Mouse (Mus musculus) embryonic facial prominence, embryonic 12.5 days (tissue): ENCODE results near the gene Creld1. TPM values are rescaled to one million over a fixed set of nuclear protein-coding genes. Genes with fewer than 3 reads are reported as not detected.

Source experiments
- ATAC-seq: fragments of 200-750 bp; cut with Nextera tagmentation; 2 replicates; pipeline ENCODE4 v1.8.0; 2017; ENCODE audit not compliant: insufficient number of reproducible peaks, insufficient read depth, low FRiP score, low TSS enrichment
- H3K27ac ChIP-seq: fragments of 300-500 bp; sonication (generic); 2 replicates; pipeline ENCODE4 v1.5.1; 2016; ENCODE audit warnings: mild to moderate bottlenecking
- H3K27me3 ChIP-seq: fragments of 300-500 bp; sonication (generic); 2 replicates; pipeline ENCODE4 v1.6.1; 2016; ENCODE audit warnings: mild to moderate bottlenecking, moderate library complexity
- H3K36me3 ChIP-seq: fragments of 300-500 bp; sonication (generic); 2 replicates; pipeline ENCODE4 v1.6.1; 2016; ENCODE audit warnings: mild to moderate bottlenecking
- H3K4me1 ChIP-seq: fragments of 300-500 bp; sonication (generic); 2 replicates; pipeline ENCODE4 v1.6.1; 2016
- H3K4me2 ChIP-seq: fragments of 300-500 bp; sonication (generic); replicated peaks from 2 replicates; pipeline ENCODE4 v1.6.1; 2016; ENCODE audit warnings: mild to moderate bottlenecking, moderate library complexity
- H3K4me3 ChIP-seq: fragments of 300-500 bp; sonication (generic); 2 replicates; pipeline ENCODE4 v1.5.1; 2016; ENCODE audit warnings: mild to moderate bottlenecking
- H3K9ac ChIP-seq: fragments of 300-500 bp; sonication (generic); 2 replicates; pipeline ENCODE4 v1.6.1; 2016; ENCODE audit warnings: mild to moderate bottlenecking, moderate library complexity
- H3K9me3 ChIP-seq: fragments of 300-500 bp; sonication (generic); 2 replicates; pipeline ENCODE4 v1.6.1; 2016; ENCODE audit warnings: mild to moderate bottlenecking, moderate library complexity
- WGBS: fragments of 180-500 bp; shearing (Covaris S2); methylation state at CpG from one replicate; pipeline ENCODE4 v1.1.7; 2016; 5-methylcytosine and 5-hydroxymethylcytosine counted together
- polyA plus RNA-seq: library from polyadenylated mRNA; unstranded; fragments of >200 nt; fragmentation: Nextera tagmentation; extraction: Ambion mirVana; gene quantifications from 2 replicates; pipeline ENCODE4 v1.2.1, GENCODE M21; 2016

Creld1 gene
- polyA plus RNA-seq, 1 experiment from 2014 or later = 20.1 TPM

- 87% methylated on average over 8 of the region's 8 CpGs for WGBS
- Histone ChIP-seq H3K4me3 (no peak overlapping the region), H3K4me2 (no peak overlapping the region), H3K27me3 (no peaks in the 10 kb centered on the region), H3K27ac (no peak overlapping the region), H3K36me3 (peaks cover 31% of the 10 kb centered on the region), H3K9ac (no peak overlapping the region), H3K4me1 (peaks cover 6% of the 10 kb centered on the region; the same call in 1 of the 2 replicates), H3K9me3 (no peaks in the 10 kb centered on the region)
- ATAC-seq = no peak
These were observed 38.7 kb upstream of the Creld1 start for GRCm38 (mm10) chr6:113444207-113444965.

GRCm38 (mm10) chr6:113447639-113448038 lies 35.5 kb upstream of the Creld1 start:
- no peak overlapping the region for H3K4me3 ChIP-seq
- no peaks in the 10 kb centered on the region for H3K9me3 ChIP-seq
- ATAC-seq = no peak
- H3K36me3 ChIP-seq = peaks cover 31% of the 10 kb centered on the region
- H3K9ac ChIP-seq = no peak overlapping the region
- 92% methylated on average over 4 of the region's 4 CpGs for WGBS
- H3K4me1 ChIP-seq = peaks cover 6% of the 10 kb centered on the region; the same call in 1 of the 2 replicates
- no peak overlapping the region for H3K4me2 ChIP-seq
- no peak overlapping the region for H3K27ac ChIP-seq
- no peaks in the 10 kb centered on the region for H3K27me3 ChIP-seq

GRCm38 (mm10) chr6:113451839-113452238 lies 31.3 kb upstream of the Creld1 start:
- no peak for ATAC-seq
- Histone ChIP-seq H3K9me3 (no peaks in the 10 kb centered on the region), H3K27ac (no peak overlapping the region), H3K36me3 (peaks cover 24% of the 10 kb centered on the region), H3K4me3 (no peak overlapping the region), H3K9ac (no peak overlapping the region), H3K4me1 (no peaks in the 10 kb centered on the region), H3K4me2 (no peak overlapping the region), H3K27me3 (no peaks in the 10 kb centered on the region)
- 76% methylated on average over 2 of the region's 2 CpGs for WGBS

- WGBS = 75% methylated on average over 5 of the region's 5 CpGs
- no peaks in the 10 kb centered on the region for H3K9me3 ChIP-seq
- no peaks in the 10 kb centered on the region for H3K4me1 ChIP-seq
- H3K4me2 ChIP-seq = no peak overlapping the region
- H3K36me3 ChIP-seq = no peaks in the 10 kb centered on the region
- no peaks in the 10 kb centered on the region for H3K27me3 ChIP-seq
- no peak overlapping the region for H3K27ac ChIP-seq
- no peak overlapping the region for H3K9ac ChIP-seq
- ATAC-seq = no peak
- H3K4me3 ChIP-seq = no peak overlapping the region
These were observed 28.1 kb upstream of the Creld1 start for GRCm38 (mm10) chr6:113455007-113455406.

GRCm38 (mm10) chr6:113457952-113458534 lies 25.1 kb upstream of the Creld1 start, which contains the start of gene Il17re:
Il17re (plus strand) TSS chr6:113458484.
- Histone ChIP-seq H3K36me3 (no peaks in the 10 kb centered on the region), H3K4me1 (no peaks in the 10 kb centered on the region), H3K27ac (no peak within 1 kb of the TSS), H3K9ac (no peak within 1 kb of the TSS), H3K4me2 (no peak within 1 kb of the TSS), H3K4me3 (peak within 1 kb of the TSS; percentile 6; the same call in 1 of the 2 replicates), H3K27me3 (no peaks in the 10 kb centered on the region), H3K9me3 (no peaks in the 10 kb centered on the region)
- ATAC-seq = no peak
- 51% methylated on average over 10 of the region's 10 CpGs for WGBS

GRCm38 (mm10) chr6:113458635-113459034 lies 24.5 kb upstream of the Creld1 start:
- ATAC-seq = 0 out of 2 replicates have a peak, but pooled peaks have one; percentile 64
- Histone ChIP-seq H3K36me3 (no peaks in the 10 kb centered on the region), H3K9ac (no peak overlapping the region), H3K4me1 (no peaks in the 10 kb centered on the region), H3K27ac (no peak overlapping the region), H3K4me2 (no peak overlapping the region), H3K9me3 (no peaks in the 10 kb centered on the region), H3K27me3 (no peaks in the 10 kb centered on the region), H3K4me3 (peak overlapping the region; percentile 6; the same call in 1 of the 2 replicates)
- 65% methylated on average over 10 of the region's 10 CpGs for WGBS

GRCm38 (mm10) chr6:113464040-113464439 lies 19.1 kb upstream of the Creld1 start:
- Histone ChIP-seq H3K4me1 (peaks cover under 1% of the 10 kb centered on the region; the same call in 1 of the 2 replicates), H3K27me3 (peaks cover 3% of the 10 kb centered on the region; the same call in 1 of the 2 replicates), H3K4me2 (no peak overlapping the region), H3K9me3 (no peaks in the 10 kb centered on the region), H3K9ac (no peak overlapping the region), H3K4me3 (no peak overlapping the region), H3K27ac (no peak overlapping the region), H3K36me3 (no peaks in the 10 kb centered on the region)
- WGBS = 67% methylated on average over 7 of the region's 7 CpGs
- ATAC-seq = no peak

- Histone ChIP-seq H3K4me1 (peaks cover 10% of the 10 kb centered on the region), H3K4me3 (no peak overlapping the region), H3K4me2 (no peak overlapping the region), H3K27me3 (peaks cover 18% of the 10 kb centered on the region), H3K9ac (no peak overlapping the region), H3K27ac (no peak overlapping the region), H3K36me3 (no peaks in the 10 kb centered on the region), H3K9me3 (no peaks in the 10 kb centered on the region)
- ATAC-seq = no peak
- 53% methylated on average over 5 of the region's 5 CpGs for whole genome bisulfite sequencing
These were observed 17.5 kb upstream of the Creld1 start for GRCm38 (mm10) chr6:113465602-113466001.

GRCm38 (mm10) chr6:113468512-113468911 lies 14.6 kb upstream of the Creld1 start:
- Histone ChIP-seq H3K27ac (no peak overlapping the region), H3K4me3 (no peak overlapping the region), H3K9ac (peak overlapping the region; percentile 4; the same call in 1 of the 2 replicates), H3K9me3 (no peaks in the 10 kb centered on the region), H3K4me2 (0 out of 2 replicates have a peak overlapping the region, but pooled peaks have one; percentile 71), H3K36me3 (no peaks in the 10 kb centered on the region), H3K4me1 (peaks cover 14% of the 10 kb centered on the region), H3K27me3 (peaks cover 32% of the 10 kb centered on the region)
- ATAC-seq = no peak
- WGBS = 62% methylated on average over 3 of the region's 3 CpGs

- WGBS = 6% methylated on average over 9 of the region's 9 CpGs
- peak overlapping the region; percentile 27; the same call in 1 of the 2 replicates for H3K9ac ChIP-seq
- H3K4me1 ChIP-seq = peaks cover 14% of the 10 kb centered on the region
- H3K9me3 ChIP-seq = no peaks in the 10 kb centered on the region
- H3K27me3 ChIP-seq = peaks cover 32% of the 10 kb centered on the region
- no peak for ATAC-seq
- H3K36me3 ChIP-seq = no peaks in the 10 kb centered on the region
- H3K4me2 ChIP-seq = peak overlapping the region; percentile 71
- peak overlapping the region; percentile 36 for H3K4me3 ChIP-seq
- H3K27ac ChIP-seq = no peak overlapping the region
These were observed 14.1 kb upstream of the Creld1 start for GRCm38 (mm10) chr6:113469021-113469420.

GRCm38 (mm10) chr6:113469432-113469831 lies 13.7 kb upstream of the Creld1 start:
- Histone ChIP-seq H3K27ac (no peak overlapping the region), H3K36me3 (no peaks in the 10 kb centered on the region), H3K4me1 (peaks cover 14% of the 10 kb centered on the region), H3K4me2 (peak overlapping the region; percentile 71), H3K27me3 (peaks cover 32% of the 10 kb centered on the region), H3K9ac (peak overlapping the region; percentile 27; the same call in 1 of the 2 replicates), H3K4me3 (peak overlapping the region; percentile 36), H3K9me3 (no peaks in the 10 kb centered on the region)
- WGBS = under 1% methylated on average over 31 of the region's 31 CpGs
- ATAC-seq = 0 out of 2 replicates have a peak, but pooled peaks have one; percentile 47
